Mouse (Mus musculus): ENCODE measurements around the gene Gm21258. TPM values are rescaled to one million over a fixed set of nuclear protein-coding genes. Genes with fewer than 3 reads are reported as not detected.
"Not testable (repeated sequence)": the region's sequence is repeated elsewhere in the genome, so short reads cannot be mapped to it uniquely, and the experiment has no call there.

The Gm21258 gene
- polyA plus RNA-seq (2015; fragmentation: Nextera tagmentation; extraction: Ambion mirVana), result not detected in 2 replicates

GRCm38 (mm10) chrY:52779740-52780139, at the start of gene Gm21258:
TSS of gene Gm21258 (plus strand) at chrY:52780040.
- not testable (repeated sequence) for H3K27me3 ChIP-seq (ENCODE audit: control insufficient read depth, insufficient read depth, low read length); H3K4me3 ChIP-seq (replicated peaks; ENCODE audit: low read length); H3K4me1 ChIP-seq (ENCODE audit: control insufficient read depth, insufficient read depth, low read length); H3K4me2 ChIP-seq (ENCODE audit: low read depth, low read length); H3K9ac ChIP-seq (ENCODE audit: low read length); ATAC-seq (ENCODE audit: insufficient read depth, low FRiP score); H3K9me3 ChIP-seq (replicated peaks; ENCODE audit: control insufficient read depth, low read length); H3K36me3 ChIP-seq (ENCODE audit: control insufficient read depth, insufficient read depth, low read length); H3K27ac ChIP-seq (ENCODE audit: low read length)
- WGBS, result no CpG with 5 or more reads among the region's 6 CpGs

All from stomach, embryonic 16.5 days (tissue).